Mouse (Mus musculus) layer of hippocampus, adult 18-20 months (tissue): Measurements from ENCODE around the gene Cdkn1c. TPM values are rescaled to one million over a fixed set of nuclear protein-coding genes. Genes with fewer than 3 reads are reported as not detected.

Experiments
- DNase-seq, 2 experiments: peaks; one replicate each; pipeline ENCODE4 v3.0.0; 2022; ENCODE audit warnings: low spot score in 2 of 2
- long read RNA-seq: library from polyadenylated mRNA; stranded (forward); transcript quantifications from one replicate; pipeline ENCODE4 v2.0.0, GENCODE M21; 2021
- total RNA-seq, 2 experiments: library from RNA; stranded (reverse); gene quantifications; 2 replicates each; pipeline ENCODE4 v1.2.3; 2021

Gene Cdkn1c
- 1 to 10 TPM; 4.6 to 7.4 TPM for total RNA-seq
- long read RNA-seq, transcript Cdkn1c-201 (4 exons, 1,901 nt): major isoform, 7 of 13 reads
- long read RNA-seq, partial matches to known transcripts: 0 of 13 reads
- long read RNA-seq, other reads (novel, unspliced or antisense): 5 of 13 reads

- peak; percentile 62 to 85 for DNase-seq
These were observed at the start of gene Cdkn1c for GRCm38 (mm10) chr7:143460874-143461273. Gene Cdkn1c, minus strand, starts transcription at chr7:143461050.

GRCm38 (mm10) chr7:143509566-143509965, 48.7 kb upstream of the Cdkn1c start:
- DNase-seq: no peak

GRCm38 (mm10) chr7:143506675-143507074, 45.8 kb upstream of the Cdkn1c start:
- peak in 1 of 2 experiments; percentile 60 for DNase-seq

- DNase-seq: no peak
These were observed 45.4 kb upstream of the Cdkn1c start for GRCm38 (mm10) chr7:143506271-143506670.

GRCm38 (mm10) chr7:143505823-143506222, 45.0 kb upstream of the Cdkn1c start:
- DNase-seq: peak in 1 of 2 experiments; percentile 82

- no peak for DNase-seq
These were observed 44.6 kb upstream of the Cdkn1c start for GRCm38 (mm10) chr7:143505411-143505810.

- DNase-seq: no peak
These were observed 43.1 kb upstream of the Cdkn1c start for GRCm38 (mm10) chr7:143503926-143504325.

- no peak for DNase-seq
These were observed 41.8 kb upstream of the Cdkn1c start, which contains the start of gene Phlda2 for GRCm38 (mm10) chr7:143502418-143503200. Gene Phlda2, minus strand, starts transcription at chr7:143503150.

GRCm38 (mm10) chr7:143501643-143502417, 41.0 kb upstream of the Cdkn1c start:
- peak in 1 of 2 experiments; percentile 10 for DNase-seq

GRCm38 (mm10) chr7:143500912-143501311, 40.1 kb upstream of the Cdkn1c start:
- no peak for DNase-seq

GRCm38 (mm10) chr7:143498584-143498983, 37.7 kb upstream of the Cdkn1c start:
- no peak for DNase-seq

- DNase-seq: no peak
These were observed 34.5 kb upstream of the Cdkn1c start for GRCm38 (mm10) chr7:143495104-143495961.

GRCm38 (mm10) chr7:143493616-143494126, 32.8 kb upstream of the Cdkn1c start:
- DNase-seq: no peak

GRCm38 (mm10) chr7:143489735-143490134, 28.9 kb upstream of the Cdkn1c start:
- no peak for DNase-seq

- DNase-seq: no peak
These were observed 21.7 kb upstream of the Cdkn1c start for GRCm38 (mm10) chr7:143482541-143482940.

GRCm38 (mm10) chr7:143481806-143482387, 21.0 kb upstream of the Cdkn1c start:
- no peak for DNase-seq

GRCm38 (mm10) chr7:143480498-143480897, 19.6 kb upstream of the Cdkn1c start:
- DNase-seq: peak in 1 of 2 experiments; percentile 51

GRCm38 (mm10) chr7:143477800-143478199, 16.9 kb upstream of the Cdkn1c start:
- no peak for DNase-seq

GRCm38 (mm10) chr7:143476702-143477335, 16.0 kb upstream of the Cdkn1c start:
- DNase-seq: no peak

- DNase-seq: no peak
These were observed 15.0 kb upstream of the Cdkn1c start for GRCm38 (mm10) chr7:143475876-143476275.
